Comparison of ENCODE assay signal across 34 mouse cellular contexts in the genomic region with DNA sequence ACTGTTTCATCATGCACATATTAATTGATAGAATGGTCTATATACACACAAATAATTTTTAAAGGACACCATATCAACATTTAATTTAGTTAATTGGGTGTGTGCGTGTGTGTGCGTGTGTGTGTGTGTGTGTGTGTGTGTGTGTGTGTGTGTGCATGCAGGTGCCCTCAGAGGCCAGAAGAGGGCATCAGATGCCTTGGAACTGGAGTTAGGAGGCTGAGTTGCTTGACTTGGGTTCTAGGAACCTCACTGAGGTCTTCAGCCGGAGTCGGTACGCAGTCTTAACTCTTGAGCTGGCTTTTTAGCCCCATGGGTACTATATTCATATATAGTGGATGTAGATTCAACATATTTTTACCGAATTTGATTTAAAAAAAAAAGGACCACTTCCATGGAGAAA. TPM values are rescaled to one million over a fixed set of nuclear protein-coding genes. Genes with fewer than 3 reads are reported as not detected.
DNase-seq lines count a peak whose midpoint lies in the region; ATAC-seq and TF ChIP-seq lines count a peak whose summit lies in the region.
"Had no signal": no experiment of that assay in that cellular context is flagged by ENCODE, and none has a peak within 500 bp of the region (broad histone marks: within the 10 kb centered on the region; RNA-seq: fewer than 3 reads in every experiment).

No protein-coding gene starts in this region.

- TF ChIP-seq POLR2A in ES-Bruce4 (IDR thresholded peaks at IDR 0.05; ENCODE audit: insufficient read depth, low read length) = no peak

- no peak overlapping the region for H3K27ac ChIP-seq in liver, embryonic 14.5 days
- no peak overlapping the region for H3K27ac ChIP-seq in ES-Bruce4 (ENCODE audit: insufficient read depth, low read length)
- H3K27ac ChIP-seq: embryonic facial prominence, embryonic 10.5 days; embryonic facial prominence, embryonic 13.5 days; forebrain, embryonic 12.5 days; heart, embryonic 15.5 days; hindbrain, embryonic 14.5 days; hindbrain, postnatal 0 days had no signal

- no peak overlapping the region for H3K4me3 ChIP-seq in liver, embryonic 14.5 days (ENCODE audit: insufficient read depth in 1 of 2, low read depth in 2 of 2, low read length in 2 of 2)
- no peak overlapping the region for H3K4me3 ChIP-seq in ES-Bruce4 (ENCODE audit: low read depth, low read length)
- H3K4me3 ChIP-seq: embryonic facial prominence, embryonic 10.5 days; embryonic facial prominence, embryonic 13.5 days; erythroblast, embryonic 14.5 days; forebrain, embryonic 12.5 days; heart, embryonic 12.5 days; heart, embryonic 15.5 days had no signal

- H3K4me2 ChIP-seq in liver, embryonic 14.5 days (ENCODE audit: low read depth) = no peak overlapping the region
- H3K4me2 ChIP-seq: embryonic facial prominence, embryonic 13.5 days; forebrain, embryonic 12.5 days; heart, embryonic 12.5 days; heart, embryonic 15.5 days; hindbrain, embryonic 14.5 days had no signal

- DNase-seq in liver, embryonic 14.5 days (ENCODE audit: low read depth in 3 of 3, low spot score in 3 of 3) = no peak
- DNase-seq in liver = no peak
- DNase-seq in ES-CJ7 (ENCODE audit: low read depth, low spot score) = peak; percentile 31
- no peak for DNase-seq in gastrocnemius, postnatal 10 days
- DNase-seq in testis, postnatal 10 days (ENCODE audit: low spot score) = no peak
- DNase-seq: adrenal gland, adult 8-10 months; adrenal gland, postnatal 25 days; cerebellum, adult 11-12 months; cerebellum, adult 8-10 months; cerebellum, postnatal 10 days; cerebellum, postnatal 36 days; embryo, embryonic 11 days; gastrocnemius, postnatal 14 days; heart, adult 18-20 months; heart, postnatal 10 days; heart, postnatal 36 days had no signal

- no peak overlapping the region for H3K9ac ChIP-seq in liver, embryonic 14.5 days (replicated peaks)
- no peak overlapping the region for H3K9ac ChIP-seq in ES-Bruce4 (ENCODE audit: low read depth, poor library complexity, severe bottlenecking)
- H3K9ac ChIP-seq: embryonic facial prominence, embryonic 13.5 days; forebrain, embryonic 12.5 days; heart, embryonic 12.5 days; heart, embryonic 15.5 days; hindbrain, embryonic 14.5 days had no signal

- H3K9me3 ChIP-seq in liver, embryonic 14.5 days (ENCODE audit: control insufficient read depth, low read length) = no peaks in the 10 kb centered on the region
- no peaks in the 10 kb centered on the region for H3K9me3 ChIP-seq in ES-Bruce4 (replicated peaks; ENCODE audit: control insufficient read depth, insufficient read depth, low read length, poor library complexity, severe bottlenecking)
- H3K9me3 ChIP-seq: embryonic facial prominence, embryonic 10.5 days; embryonic facial prominence, embryonic 13.5 days; forebrain, embryonic 12.5 days; heart, embryonic 15.5 days had no signal

- H3K36me3 ChIP-seq in liver, embryonic 14.5 days (replicated peaks; ENCODE audit: control insufficient read depth, insufficient read depth, low read depth) = no peaks in the 10 kb centered on the region
- H3K36me3 ChIP-seq in ES-Bruce4 (ENCODE audit: control insufficient read depth, insufficient read depth, low read length, poor library complexity, severe bottlenecking) = no peaks in the 10 kb centered on the region
- H3K36me3 ChIP-seq: embryonic facial prominence, embryonic 10.5 days; embryonic facial prominence, embryonic 13.5 days; forebrain, embryonic 12.5 days; G1E; heart, embryonic 12.5 days; heart, embryonic 15.5 days had no signal

- peaks cover 0 to 6% of the 10 kb centered on the region in 2 experiments; a peak in 1 of 4 replicates for H3K4me1 ChIP-seq in liver, embryonic 14.5 days (replicated peaks; ENCODE audit: control insufficient read depth in 2 of 2, insufficient read depth in 2 of 2, low read length in 1 of 2)
- H3K4me1 ChIP-seq in ES-Bruce4 (ENCODE audit: control insufficient read depth, insufficient read depth, low read length) = no peaks in the 10 kb centered on the region
- H3K4me1 ChIP-seq: embryonic facial prominence, embryonic 10.5 days; embryonic facial prominence, embryonic 13.5 days; heart, embryonic 12.5 days; heart, embryonic 15.5 days had no signal

- no peaks in the 10 kb centered on the region for H3K27me3 ChIP-seq in liver, embryonic 14.5 days (ENCODE audit: control insufficient read depth, insufficient read depth, low read length)
- H3K27me3 ChIP-seq in ES-Bruce4 (ENCODE audit: control insufficient read depth, insufficient read depth, low read length, poor library complexity, severe bottlenecking) = peaks cover 1% of the 10 kb centered on the region; the same call in 1 of the 2 replicates
- H3K27me3 ChIP-seq: embryonic facial prominence, embryonic 13.5 days; forebrain, embryonic 12.5 days; heart, embryonic 12.5 days; heart, embryonic 15.5 days; Patski had no signal

- ATAC-seq in liver, embryonic 14.5 days (ENCODE audit: insufficient read depth) = no peak
- ATAC-seq: activated CD4-positive, CD25-positive, alpha-beta regulatory T cell, adult 4 months; CD4-positive, CD25-positive, alpha-beta regulatory T cell, adult 4 months; forebrain, embryonic 16.5 days; hindbrain, postnatal 0 days; inflammation-experienced regulatory T-cells, adult 6 months; Patski had no signal

- WGBS in liver, embryonic 14.5 days (ENCODE audit: insufficient replicate concordance) = 75% methylated on average over 6 of the region's 6 CpGs

- no peak for TF ChIP-seq EP300 in liver, embryonic 14.5 days (IDR thresholded peaks at IDR 0.05; ENCODE audit: low read depth)
- TF ChIP-seq EP300 in ES-Bruce4 (IDR thresholded peaks at IDR 0.05; ENCODE audit: insufficient read depth, low read depth, low read length) = no peak

- TF ChIP-seq CTCF in liver, embryonic 14.5 days (IDR thresholded peaks at IDR 0.05; ENCODE audit: low read depth) = 0 out of 2 replicates have a peak, but pooled peaks have one; percentile 4
- TF ChIP-seq CTCF in ES-Bruce4 (IDR thresholded peaks at IDR 0.05; ENCODE audit: low read depth, low read length) = peak; percentile 39

RNA-seq across cellular contexts. Expression of gene Slc15a1, which starts 37.4 kb away (rescaled TPM):
- not detected in 2 replicates for polyA plus RNA-seq in liver, embryonic 14.5 days (2012; rRNA removed)
- polyA plus RNA-seq in liver, embryonic 14.5 days (2014; fragmentation: Nextera tagmentation; extraction: Ambion mirVana) = not detected in 2 replicates
- polyA plus RNA-seq in ES-Bruce4 (2011; ENCODE audit: insufficient read depth, insufficient read length, low read depth, missing spikeins) = 1.3 and 1.5 TPM in 2 replicates
- total RNA-seq in gastrocnemius, postnatal 10 days (2021) = not detected
- total RNA-seq: adrenal gland, postnatal 25 days; gastrocnemius, adult 18-20 months; gastrocnemius, postnatal 14 days; gastrocnemius, postnatal 4 days; heart, adult 18-20 months; heart, postnatal 10 days; heart, postnatal 36 days; hindbrain, postnatal 0 days had no signal
- polyA plus RNA-seq: C2C12; forebrain, embryonic 12.5 days; forebrain, embryonic 16.5 days; G1E; heart, embryonic 12.5 days; hindbrain, embryonic 14.5 days had no signal
